Mouse (Mus musculus) v-Abl transformed pro-B cells (cell line): ENCODE measurements around the gene Magi1.

Experiments used
- in situ Hi-C, 2 experiments: fragments of 400-800 bp; cut with MboI; formaldehyde crosslinking; loops; one replicate each; pipeline ENCODE4 v1.15.1; 2025; ENCODE audit not compliant: unreplicated experiment in 2 of 2

Magi1 gene

GRCm38 (mm10) chr6:93845080-93845479, 438.6 kb downstream of the Magi1 start:
- in situ Hi-C loops = no loop called here

- in situ Hi-C loops = no loop called here
These were observed 439.1 kb downstream of the Magi1 start for GRCm38 (mm10) chr6:93844576-93844975.

DNA sequence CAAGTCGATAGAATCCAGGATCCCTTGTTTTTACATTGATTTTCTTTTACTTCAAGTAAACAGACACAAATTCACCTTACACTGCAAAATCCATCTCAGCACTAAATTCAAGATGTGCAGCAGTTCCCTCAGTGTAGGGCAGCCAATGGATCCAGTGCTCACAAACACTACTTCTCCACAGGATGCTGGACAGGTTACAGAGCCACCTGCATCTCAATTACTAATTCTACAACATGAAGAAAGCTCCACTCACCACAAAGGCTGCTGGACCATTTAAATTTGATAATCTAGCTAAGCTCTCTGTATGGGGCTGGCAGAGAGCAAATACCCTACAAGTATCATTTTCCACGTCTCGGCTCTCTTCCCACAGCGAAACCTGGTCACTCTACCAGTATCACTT, 445.3 kb downstream of the Magi1 start:
- in situ Hi-C loops = no loop called here

- in situ Hi-C loops = no loop called here
These were observed 447.1 kb downstream of the Magi1 start for GRCm38 (mm10) chr6:93836585-93836984.

- in situ Hi-C loops = no loop called here
These were observed 448.5 kb downstream of the Magi1 start for GRCm38 (mm10) chr6:93835211-93835610.

- in situ Hi-C loops = no loop called here
These were observed 455.5 kb downstream of the Magi1 start for GRCm38 (mm10) chr6:93828262-93828661.

DNA sequence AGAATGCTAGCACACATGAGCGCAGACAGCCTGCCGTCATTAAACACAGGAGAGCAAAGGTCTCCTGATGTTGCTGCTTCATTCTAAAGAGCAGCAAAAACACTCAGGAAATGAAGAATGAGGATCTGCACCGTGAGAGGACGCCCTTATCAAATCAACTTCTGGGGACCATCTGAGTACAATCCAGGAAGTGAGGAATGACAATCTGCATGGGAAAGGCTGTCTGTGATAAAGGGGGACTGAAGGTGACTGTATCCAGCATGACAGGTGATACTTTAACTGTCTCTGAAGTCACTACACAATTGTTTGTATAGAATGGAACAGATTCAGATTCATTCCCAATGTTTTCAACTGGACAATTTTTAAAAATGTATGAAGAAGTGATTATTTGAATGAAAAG, 456.8 kb downstream of the Magi1 start:
- in situ Hi-C loops = no loop called here

DNA sequence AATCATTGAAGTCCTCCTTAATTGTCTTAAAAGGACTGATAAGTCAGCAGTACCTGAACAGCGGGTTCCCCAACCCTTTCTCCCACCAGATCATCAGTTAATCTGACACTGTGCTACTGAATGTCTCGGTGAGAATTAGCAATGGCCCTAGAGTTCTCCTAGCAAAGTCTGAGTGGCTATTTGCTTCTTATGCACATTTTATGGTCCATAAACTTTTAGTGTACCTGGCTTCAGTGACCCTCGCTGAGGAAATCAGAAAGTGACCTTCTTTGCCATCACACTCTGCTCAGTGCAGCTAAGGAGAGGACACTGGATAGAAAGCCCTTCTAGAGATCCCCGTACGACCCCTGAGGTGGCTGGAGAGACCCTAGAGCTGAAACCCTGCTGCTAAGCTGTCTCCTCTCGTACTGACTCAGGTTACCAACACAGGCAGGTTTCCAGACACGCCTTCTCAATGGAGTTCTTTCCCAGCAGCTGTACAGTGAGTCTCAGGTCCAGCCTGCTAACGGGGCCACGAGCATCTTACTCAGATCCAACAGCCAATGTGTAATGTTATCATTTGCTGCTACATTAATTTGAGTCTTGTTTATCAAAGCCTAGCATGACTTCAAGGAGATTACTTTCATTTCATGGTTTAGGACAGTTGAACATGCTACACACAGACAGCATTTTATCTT, 461.4 kb downstream of the Magi1 start:
- in situ Hi-C loops = no loop called here

GRCm38 (mm10) chr6:93821512-93821911, 462.2 kb downstream of the Magi1 start:
- in situ Hi-C loops = no loop called here

DNA sequence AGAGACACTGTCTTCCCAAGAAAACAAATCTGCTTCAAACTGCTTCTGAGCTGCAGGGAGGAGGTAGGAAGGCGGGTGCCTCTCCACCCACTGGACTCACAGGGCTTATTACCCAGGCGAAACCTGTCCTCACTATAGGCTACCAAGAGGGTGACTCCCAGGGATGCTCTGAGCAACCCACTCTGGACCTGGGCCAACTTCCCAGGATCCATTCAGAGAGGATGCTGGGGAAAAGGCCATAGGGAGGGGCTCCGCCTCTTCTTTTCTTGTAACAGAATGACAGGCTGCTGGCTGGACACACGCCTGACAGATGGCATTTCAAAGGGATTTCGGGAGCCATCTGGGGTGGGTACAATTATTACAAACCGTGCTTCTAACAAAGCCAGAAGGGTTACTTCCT, 463.8 kb downstream of the Magi1 start:
- in situ Hi-C loops = no loop called here

GRCm38 (mm10) chr6:93819282-93819681, 464.4 kb downstream of the Magi1 start:
- in situ Hi-C loops = no loop called here

DNA sequence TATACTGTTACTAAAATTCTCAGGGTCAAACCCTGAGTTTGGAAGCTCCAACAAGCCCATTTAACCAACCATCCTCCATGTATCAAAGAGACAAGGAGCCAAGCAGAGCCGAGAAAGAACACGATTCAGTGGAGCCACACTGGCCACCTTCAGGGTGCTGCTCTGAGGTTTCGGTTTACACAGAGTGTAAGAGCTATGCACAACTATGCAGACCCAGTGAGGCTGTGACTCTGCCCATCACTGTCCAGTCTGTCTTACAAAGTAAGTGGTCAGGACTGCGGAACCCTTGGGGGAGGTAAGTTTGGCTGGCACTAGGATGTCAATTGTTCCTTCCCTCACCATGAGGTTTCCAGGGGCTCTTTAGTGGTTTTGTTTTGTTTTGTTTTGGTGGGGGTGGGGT, 465.2 kb downstream of the Magi1 start:
- in situ Hi-C loops = no loop called here

DNA sequence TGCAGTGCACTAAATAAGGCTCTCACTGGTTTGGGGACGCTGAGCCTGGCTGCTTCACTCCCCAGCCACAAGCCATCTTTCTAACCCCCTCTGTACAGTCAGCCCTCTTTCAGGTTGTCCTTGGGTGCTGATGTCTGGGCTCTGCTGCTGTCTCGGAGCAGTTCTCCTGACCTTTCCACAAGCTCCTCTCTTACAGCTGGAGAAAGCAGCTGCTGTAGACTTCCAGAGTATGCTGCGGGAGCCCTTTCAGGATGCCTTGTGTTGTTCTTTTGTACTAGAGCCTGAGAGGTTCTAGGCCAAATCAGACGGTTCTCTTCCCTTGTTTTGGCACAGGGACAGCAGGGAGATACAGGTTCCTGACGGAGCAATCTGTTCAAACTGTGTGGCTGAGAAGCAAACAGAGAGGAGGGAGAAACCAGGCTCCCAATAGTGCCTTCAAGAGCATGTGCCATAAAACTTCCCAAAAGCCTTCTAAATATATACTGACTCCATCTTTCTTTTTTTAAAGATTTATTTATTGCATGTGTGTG, 478.2 kb downstream of the Magi1 start:
- in situ Hi-C loops = no loop called here

DNA sequence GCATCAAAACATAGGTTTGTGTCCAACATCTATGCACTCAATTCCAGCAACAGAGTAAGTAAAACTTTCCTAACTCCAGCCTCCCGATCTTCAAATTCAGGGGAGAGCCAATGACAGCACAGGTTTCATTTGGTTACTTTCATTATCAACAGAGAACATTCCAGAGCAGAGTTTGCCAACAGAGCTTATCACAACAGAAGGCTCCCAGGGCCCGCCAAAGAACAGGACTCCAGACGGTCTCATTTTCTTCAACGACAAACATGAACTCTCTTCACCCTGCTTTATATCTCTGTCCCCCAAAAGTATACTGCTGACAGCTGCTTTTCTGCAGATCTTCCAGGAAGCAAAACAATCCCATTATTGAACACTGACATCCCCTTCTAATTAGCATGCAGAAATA, 481.3 kb downstream of the Magi1 start:
- in situ Hi-C loops = no loop called here

GRCm38 (mm10) chr6:93800465-93800864, 483.3 kb downstream of the Magi1 start:
- in situ Hi-C loops = no loop called here

DNA sequence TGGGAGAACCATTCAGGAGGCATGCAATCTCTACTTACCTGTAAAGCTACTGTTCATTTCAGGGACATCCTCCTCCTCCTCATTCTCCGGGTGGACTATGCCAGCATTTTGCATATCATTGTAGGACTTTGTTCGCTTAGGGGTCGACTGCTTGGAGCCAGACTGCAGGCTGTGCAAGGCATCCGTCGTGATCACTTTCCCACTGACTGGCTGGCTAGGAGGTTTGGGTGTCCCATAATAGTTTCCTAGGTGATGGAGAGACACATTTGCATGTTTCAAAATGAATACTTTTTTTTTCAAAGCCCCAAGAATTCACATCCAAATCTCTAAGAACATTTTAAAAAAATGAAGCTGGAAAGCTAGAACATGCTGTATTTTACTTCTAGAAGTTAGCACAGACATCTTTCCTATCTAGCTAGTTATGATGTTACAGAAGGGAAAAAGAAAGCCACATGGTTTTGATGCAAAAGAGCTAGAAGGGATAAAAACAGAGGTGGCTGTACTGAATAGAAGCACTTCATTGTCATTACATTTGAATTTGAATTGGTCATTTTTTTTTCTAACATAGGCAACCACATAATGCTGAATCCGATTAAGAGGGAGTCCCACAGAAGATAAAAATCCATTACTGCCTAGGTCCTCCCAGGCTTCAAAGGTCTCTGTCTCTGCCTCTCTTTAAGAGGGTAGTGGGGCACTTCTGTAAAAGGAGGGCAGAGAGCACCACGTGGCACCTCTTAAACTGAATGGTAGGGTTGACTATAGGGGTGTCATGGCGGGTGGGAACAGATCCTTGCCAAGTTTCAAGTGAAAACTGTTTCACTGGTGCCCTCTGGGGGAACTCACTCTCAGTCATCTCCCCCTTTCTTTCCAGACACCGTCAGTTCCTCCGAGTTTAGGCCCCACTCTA, 491.2 kb downstream of the Magi1 start:
- in situ Hi-C loops = no loop called here

DNA sequence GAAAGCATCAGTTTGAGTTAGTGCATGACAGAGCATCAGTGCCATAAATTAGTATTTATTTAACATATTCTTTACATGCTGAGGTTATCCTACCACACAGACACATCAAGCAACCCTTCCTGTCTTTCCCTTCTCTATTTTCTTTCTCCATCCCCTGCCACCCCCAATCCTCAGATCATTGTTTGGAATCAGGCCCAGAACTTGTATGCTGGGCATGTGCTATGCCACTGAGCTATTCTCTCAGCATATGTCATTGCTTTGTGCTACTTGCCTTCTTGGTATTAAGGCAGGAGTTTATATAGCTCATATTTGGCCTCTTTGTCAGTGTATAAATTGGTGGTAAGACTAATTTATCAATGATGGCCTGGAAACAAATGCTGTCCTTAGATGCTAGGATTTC, 494.0 kb downstream of the Magi1 start:
- in situ Hi-C loops = no loop called here

GRCm38 (mm10) chr6:93787042-93787441, 496.7 kb downstream of the Magi1 start:
- in situ Hi-C loops = no loop called here

- in situ Hi-C loops = no loop called here
These were observed 497.5 kb downstream of the Magi1 start for GRCm38 (mm10) chr6:93786220-93786619.

GRCm38 (mm10) chr6:93771081-93771480, 512.6 kb downstream of the Magi1 start:
- in situ Hi-C loops = no loop called here

- in situ Hi-C loops = no loop called here
These were observed 513.3 kb downstream of the Magi1 start for GRCm38 (mm10) chr6:93770283-93771025.
